Mouse (Mus musculus) v-Abl transformed pro-B cells (cell line): ENCODE data around the gene Kcnq2.

ENCODE experiments used
- in situ Hi-C, 2 experiments: fragments of 400-800 bp; cut with MboI; formaldehyde crosslinking; loops; one replicate each; pipeline ENCODE4 v1.15.1; 2025; ENCODE audit not compliant: unreplicated experiment in 2 of 2

Kcnq2 gene

GRCm38 (mm10) chr2:181048986-181049385 lies 86.1 kb downstream of the Kcnq2 start:
- in situ Hi-C loops = no loop called here

GRCm38 (mm10) chr2:181048252-181048945 lies 86.7 kb downstream of the Kcnq2 start:
- in situ Hi-C loops = no loop called here

DNA sequence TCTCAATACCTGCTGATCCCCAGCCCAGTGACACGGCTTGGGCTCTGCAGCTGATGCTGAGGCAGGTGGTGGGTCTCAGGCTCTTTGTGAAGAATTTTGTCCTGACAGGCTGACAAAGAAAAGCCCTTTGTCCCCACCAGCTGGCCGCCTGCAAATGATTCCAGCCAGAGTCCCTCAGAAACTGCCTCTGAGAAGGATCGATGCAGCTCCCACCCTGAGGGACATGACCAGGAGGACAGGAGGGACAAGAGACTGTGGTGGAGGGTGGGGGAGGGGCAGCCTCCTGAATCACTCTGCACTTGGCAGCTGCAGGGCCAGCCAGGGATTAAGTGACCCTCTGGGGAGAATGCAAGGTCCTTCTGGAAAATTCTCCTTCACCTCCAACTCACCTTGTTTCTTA lies 91.1 kb downstream of the Kcnq2 start:
- in situ Hi-C loops = no loop called here

DNA sequence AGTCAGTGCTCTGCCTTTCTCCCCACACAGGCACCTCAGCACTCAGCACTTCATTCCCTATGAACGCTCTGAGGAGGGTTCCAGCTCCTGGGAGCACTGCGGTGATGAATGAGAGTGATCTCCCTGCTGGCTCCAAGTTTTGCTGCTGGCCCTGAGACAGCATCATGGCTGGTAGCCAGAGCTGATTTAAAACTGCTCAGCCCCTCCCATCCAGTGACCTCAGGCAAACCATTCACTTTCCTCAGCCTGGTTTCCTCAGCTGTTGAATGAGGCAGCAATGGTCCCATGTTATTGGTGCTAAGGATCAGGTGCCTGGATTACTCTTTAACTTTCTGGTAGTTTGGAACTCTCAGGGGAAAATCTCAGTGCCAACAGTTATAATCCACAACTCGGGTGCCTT lies 91.7 kb downstream of the Kcnq2 start, which contains the start of gene Chrna4:
Chrna4 (minus strand) TSS at position 110 of the 400 bp plus-strand sequence.
- in situ Hi-C loops = no loop called here

GRCm38 (mm10) chr2:181042376-181042775 lies 92.7 kb downstream of the Kcnq2 start:
- in situ Hi-C loops = no loop called here

- in situ Hi-C loops = no loop called here
These were observed 93.2 kb downstream of the Kcnq2 start for GRCm38 (mm10) chr2:181041941-181042340.

- in situ Hi-C loops = no loop called here
These were observed 95.8 kb downstream of the Kcnq2 start for GRCm38 (mm10) chr2:181039356-181039680.

- in situ Hi-C loops = no loop called here
These were observed 96.3 kb downstream of the Kcnq2 start for GRCm38 (mm10) chr2:181038644-181039355.

GRCm38 (mm10) chr2:181036561-181036960 lies 98.5 kb downstream of the Kcnq2 start:
- in situ Hi-C loops = no loop called here

DNA sequence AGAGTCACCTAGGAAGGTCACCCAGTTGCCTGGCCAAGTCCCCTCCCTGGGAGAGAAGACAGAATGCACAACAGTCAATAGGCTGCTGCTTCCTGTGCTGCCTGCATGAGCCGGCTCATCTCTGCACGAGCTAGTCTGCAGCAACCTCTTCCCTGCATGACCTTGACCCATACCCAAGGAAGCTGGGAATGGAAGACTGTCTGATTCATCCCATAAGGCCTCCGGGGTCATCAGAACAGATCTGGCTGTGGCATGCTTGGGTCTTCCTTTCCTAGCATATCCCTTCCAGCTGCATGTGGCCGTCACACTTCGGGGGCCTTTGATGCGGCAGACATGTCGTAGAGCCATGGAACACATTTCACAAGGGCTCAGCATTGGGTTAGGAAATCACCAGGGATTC lies 99.9 kb downstream of the Kcnq2 start:
- in situ Hi-C loops = no loop called here

GRCm38 (mm10) chr2:181033310-181033709 lies 101.8 kb downstream of the Kcnq2 start:
- in situ Hi-C loops = no loop called here

GRCm38 (mm10) chr2:181032407-181032806 lies 102.7 kb downstream of the Kcnq2 start:
- in situ Hi-C loops = no loop called here

DNA sequence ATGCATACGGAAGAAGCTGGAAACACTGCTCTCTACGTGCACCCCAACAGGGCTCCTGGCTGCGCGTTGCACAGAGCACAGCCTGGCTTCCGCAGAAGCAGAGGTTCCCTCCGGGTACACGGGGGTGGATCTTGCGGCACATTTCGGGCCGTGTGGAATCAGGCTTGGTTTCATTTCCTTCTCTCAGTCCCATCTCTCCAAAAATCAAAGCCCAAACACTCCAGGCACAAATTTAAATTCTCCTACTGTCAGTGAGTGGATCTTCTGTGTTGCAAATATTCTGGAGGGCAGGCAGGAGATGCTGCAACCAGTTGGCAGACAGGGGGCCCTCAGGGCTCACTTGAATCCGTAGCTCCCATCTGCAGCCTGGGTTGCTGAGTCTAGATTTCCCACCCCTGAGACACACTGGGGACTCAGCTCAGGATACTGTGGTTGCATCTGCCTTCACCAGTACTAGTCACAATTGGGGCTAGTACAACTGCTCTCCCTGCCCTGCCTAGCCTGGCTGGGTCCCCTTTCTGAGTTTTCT lies 103.6 kb downstream of the Kcnq2 start:
- in situ Hi-C loops = no loop called here
